Mouse (Mus musculus) forebrain, embryonic 13.5 days (tissue): Measurements from ENCODE around the gene Pin1rt1. TPM values are rescaled to one million over a fixed set of nuclear protein-coding genes. Genes with fewer than 3 reads are reported as not detected.

ENCODE experiments used
- ATAC-seq: fragments of 200-750 bp; cut with Nextera tagmentation; 2 replicates; pipeline ENCODE4 v1.8.0; 2017
- H3K27ac ChIP-seq: fragments of 300-500 bp; sonication (generic); 2 replicates; pipeline ENCODE4 v1.5.1; 2015; ENCODE audit warnings: inconsistent platforms, mild to moderate bottlenecking, moderate library complexity
- H3K27me3 ChIP-seq: fragments of 300-500 bp; sonication (generic); 2 replicates; pipeline ENCODE4 v1.6.1; 2015; ENCODE audit warnings: mild to moderate bottlenecking, inconsistent platforms
- H3K36me3 ChIP-seq: fragments of 300-500 bp; sonication (generic); 2 replicates; pipeline ENCODE4 v1.6.1; 2015; ENCODE audit warnings: mild to moderate bottlenecking, inconsistent platforms; ENCODE audit not compliant: poor library complexity, severe bottlenecking
- H3K4me1 ChIP-seq: fragments of 300-500 bp; sonication (generic); 2 replicates; pipeline ENCODE4 v1.6.1; 2015; ENCODE audit warnings: inconsistent platforms
- H3K4me2 ChIP-seq: fragments of 300-500 bp; sonication (generic); 2 replicates; pipeline ENCODE4 v1.6.1; 2015; ENCODE audit warnings: inconsistent platforms, mild to moderate bottlenecking, moderate library complexity
- H3K4me3 ChIP-seq: fragments of 300-500 bp; sonication (generic); 2 replicates; pipeline ENCODE4 v1.5.1; 2015; ENCODE audit warnings: mild to moderate bottlenecking, inconsistent platforms
- H3K9ac ChIP-seq: fragments of 300-500 bp; sonication (generic); 2 replicates; pipeline ENCODE4 v1.6.1; 2015; ENCODE audit warnings: mild to moderate bottlenecking, inconsistent platforms
- H3K9me3 ChIP-seq: fragments of 300-500 bp; sonication (generic); replicated peaks from 2 replicates; pipeline ENCODE4 v1.6.1; 2016; ENCODE audit warnings: inconsistent platforms
- WGBS: fragments of 180-500 bp; shearing (Covaris S2); methylation state at CpG from one replicate; pipeline ENCODE4 v1.1.7; 2015; 5-methylcytosine and 5-hydroxymethylcytosine counted together
- polyA plus RNA-seq: library from polyadenylated mRNA; unstranded; fragments of >200 nt; fragmentation: Nextera tagmentation; extraction: Ambion mirVana; gene quantifications from 2 replicates; pipeline ENCODE4 v1.2.1, GENCODE M21; 2015

Pin1rt1 gene
- polyA plus RNA-seq, 1 experiment from 2014 or later: not detected

DNA sequence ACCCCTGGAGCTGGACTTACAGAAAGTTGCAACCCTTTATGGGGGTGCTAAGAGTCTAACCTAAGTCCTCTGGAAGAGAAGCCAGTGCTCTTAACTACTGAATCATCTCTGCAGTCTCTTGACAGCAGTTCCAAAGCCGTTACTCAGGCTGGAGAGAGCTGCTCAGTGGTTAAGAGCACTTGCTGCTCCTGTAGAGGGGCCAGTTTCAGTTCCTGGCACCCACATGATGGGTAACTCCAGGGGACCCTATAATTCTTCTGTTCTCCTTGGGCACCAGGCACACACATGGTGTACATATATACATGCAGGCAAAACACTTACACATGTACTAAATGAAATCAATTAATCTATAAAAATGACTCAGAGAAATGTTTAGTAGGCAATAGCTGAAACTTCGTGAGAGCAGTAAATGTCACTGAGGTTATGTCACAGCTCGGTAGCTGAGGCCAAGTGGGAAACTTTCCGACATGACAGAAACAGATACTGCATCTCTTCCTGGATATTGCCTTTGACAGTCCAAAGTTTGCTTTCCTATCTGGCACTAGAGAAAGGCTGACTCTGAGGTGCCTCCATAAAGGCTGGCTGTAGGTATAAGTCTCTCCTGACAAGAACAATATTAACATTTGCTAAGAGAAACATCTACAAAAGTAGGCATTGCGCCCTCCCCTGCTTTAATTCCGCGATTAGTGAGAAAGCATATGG lies 24.2 kb upstream of the Pin1rt1 start:
- Histone ChIP-seq H3K4me2 (peak overlapping the region; percentile 98), H3K27ac (no peak overlapping the region), H3K9ac (no peak overlapping the region), H3K9me3 (no peaks in the 10 kb centered on the region), H3K4me1 (peaks cover 36% of the 10 kb centered on the region), H3K27me3 (peaks cover 28% of the 10 kb centered on the region; the same call in 1 of the 2 replicates), H3K4me3 (no peak overlapping the region), H3K36me3 (no peaks in the 10 kb centered on the region)
- WGBS: 51% methylated on average over 7 of the region's 7 CpGs
- ATAC-seq: no peak

DNA sequence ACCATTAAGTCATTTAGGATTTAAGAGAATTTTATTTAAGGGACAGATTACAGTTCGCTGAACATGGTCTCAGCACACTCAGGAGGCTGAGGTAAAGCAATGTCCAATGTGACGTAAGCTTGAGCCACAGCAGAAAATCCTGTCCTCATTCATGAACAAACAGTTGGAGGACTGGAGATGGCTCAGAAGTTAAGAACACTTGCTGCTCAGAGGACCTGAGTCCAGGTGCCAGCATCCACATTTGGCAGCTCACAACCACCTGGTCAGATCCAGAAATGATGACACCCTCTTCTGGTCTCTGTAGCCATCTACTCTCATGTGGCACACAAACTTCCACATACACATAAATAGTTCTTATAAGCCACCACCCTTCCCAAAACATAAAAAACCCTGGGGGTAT lies 23.5 kb upstream of the Pin1rt1 start:
- Histone ChIP-seq H3K4me3 (no peak overlapping the region), H3K36me3 (no peaks in the 10 kb centered on the region), H3K4me2 (no peak overlapping the region), H3K9me3 (no peaks in the 10 kb centered on the region), H3K4me1 (peaks cover 36% of the 10 kb centered on the region), H3K27ac (no peak overlapping the region), H3K27me3 (peaks cover 28% of the 10 kb centered on the region; the same call in 1 of the 2 replicates), H3K9ac (no peak overlapping the region)
- 94% methylated on average over 2 of the region's 2 CpGs for WGBS
- ATAC-seq: no peak

DNA sequence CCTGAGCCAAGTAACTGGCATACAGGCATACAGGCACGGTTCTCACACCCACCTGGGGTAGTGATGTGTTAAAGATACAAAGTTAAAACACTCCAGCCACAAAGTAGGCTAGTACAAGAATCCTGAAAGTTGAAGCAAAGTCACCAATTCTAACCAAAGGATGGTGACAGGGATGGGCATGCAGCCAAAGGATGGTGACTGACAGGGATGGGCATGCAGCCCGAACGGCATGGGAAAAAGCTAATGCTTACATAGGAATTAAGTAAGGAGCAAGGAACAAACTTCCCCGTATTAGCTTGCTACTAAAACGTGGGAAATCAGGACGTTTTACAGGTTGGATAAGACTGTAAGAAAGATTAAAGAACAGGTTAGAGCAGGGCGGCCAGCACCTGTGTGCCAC lies 20.1 kb upstream of the Pin1rt1 start:
- Histone ChIP-seq H3K27ac (no peak overlapping the region), H3K9ac (no peak overlapping the region), H3K4me2 (no peak overlapping the region), H3K27me3 (peaks cover 13% of the 10 kb centered on the region; the same call in 1 of the 2 replicates), H3K9me3 (no peaks in the 10 kb centered on the region), H3K36me3 (no peaks in the 10 kb centered on the region), H3K4me1 (peaks cover 23% of the 10 kb centered on the region), H3K4me3 (no peak overlapping the region)
- no peak for ATAC-seq
- 63% methylated on average over 7 of the region's 7 CpGs for WGBS

DNA sequence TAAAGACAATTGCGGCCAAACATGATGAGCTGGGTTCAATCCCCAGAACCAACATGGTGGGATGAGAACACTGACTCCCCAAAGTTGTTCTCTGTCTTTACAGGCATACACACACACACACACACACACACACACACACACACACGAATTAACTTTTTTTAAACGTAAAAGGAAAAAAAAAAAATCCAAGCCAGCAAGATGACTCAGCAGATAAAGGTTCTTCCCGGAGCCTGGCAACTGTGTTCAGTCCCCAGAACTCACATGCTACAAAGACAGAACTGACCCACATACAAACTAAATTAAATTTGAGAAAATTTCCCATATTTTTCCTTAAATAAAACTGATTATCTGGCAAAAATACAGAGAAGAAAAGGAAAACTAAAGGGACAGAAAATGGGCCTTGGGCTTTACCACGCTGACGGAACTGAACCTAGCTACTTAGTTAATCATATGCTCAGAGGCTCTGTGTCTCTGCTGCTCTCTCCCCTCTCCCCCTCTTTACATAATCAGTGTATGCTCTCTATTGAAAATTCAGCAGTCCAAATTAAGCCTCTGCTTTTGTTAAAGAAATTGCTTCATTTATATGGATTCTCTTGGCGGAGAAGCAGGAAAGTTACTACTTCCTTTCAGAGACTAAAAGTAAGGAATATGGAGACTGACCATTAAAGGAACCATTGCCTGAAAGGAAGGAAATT lies 16.5 kb upstream of the Pin1rt1 start:
- H3K9ac ChIP-seq: no peak overlapping the region
- no peak overlapping the region for H3K4me3 ChIP-seq
- no peak overlapping the region for H3K4me2 ChIP-seq
- H3K27ac ChIP-seq: no peak overlapping the region
- WGBS: 54% methylated on average over 7 of the region's 7 CpGs
- H3K4me1 ChIP-seq: peaks cover 12% of the 10 kb centered on the region
- H3K27me3 ChIP-seq: no peaks in the 10 kb centered on the region
- H3K9me3 ChIP-seq: no peaks in the 10 kb centered on the region
- no peaks in the 10 kb centered on the region for H3K36me3 ChIP-seq
- ATAC-seq: no peak

DNA sequence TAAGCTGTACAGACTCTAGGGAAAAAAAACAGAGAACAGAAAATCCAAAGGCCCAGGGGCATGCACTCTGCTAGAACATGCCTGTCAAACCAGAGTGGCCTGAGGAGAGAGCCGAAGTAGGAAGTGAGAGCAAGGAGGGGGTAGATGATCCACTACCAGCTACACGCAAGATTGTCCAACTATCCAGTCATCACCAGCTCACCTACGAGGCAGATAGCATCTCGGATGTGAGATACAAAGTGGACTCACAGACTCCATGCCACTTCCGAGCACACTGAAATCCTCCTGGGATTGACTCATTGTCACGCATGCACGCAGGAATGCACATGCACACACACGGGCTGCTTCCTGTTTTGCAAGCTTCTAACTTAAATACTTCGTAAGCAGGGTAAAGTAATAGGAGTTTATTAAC lies 15.9 kb upstream of the Pin1rt1 start:
- no peak overlapping the region for H3K27ac ChIP-seq
- H3K4me2 ChIP-seq: no peak overlapping the region
- no peaks in the 10 kb centered on the region for H3K9me3 ChIP-seq
- 89% methylated on average over 9 of the region's 9 CpGs for WGBS
- no peak overlapping the region for H3K9ac ChIP-seq
- H3K4me1 ChIP-seq: peaks cover 12% of the 10 kb centered on the region
- no peak overlapping the region for H3K4me3 ChIP-seq
- H3K27me3 ChIP-seq: no peaks in the 10 kb centered on the region
- ATAC-seq: no peak
- no peaks in the 10 kb centered on the region for H3K36me3 ChIP-seq

DNA sequence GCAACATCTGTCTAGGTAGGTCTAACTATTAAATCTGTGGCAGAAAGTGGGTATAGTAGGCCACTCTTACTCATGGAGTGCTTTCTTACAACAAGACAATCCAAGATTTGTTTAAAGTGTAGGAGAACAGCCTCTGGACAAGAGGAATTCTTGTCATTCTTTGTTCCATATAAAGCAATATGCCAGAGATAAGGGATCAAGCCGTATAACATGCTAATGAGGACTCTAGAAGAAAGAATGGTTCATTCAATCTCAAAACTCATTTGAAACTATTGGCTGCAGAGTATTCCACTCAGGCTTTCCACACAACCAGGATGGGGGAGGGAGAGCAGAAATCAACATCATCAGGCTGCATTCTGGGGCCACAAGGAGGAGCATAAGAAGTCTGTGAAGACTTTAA lies 11.2 kb upstream of the Pin1rt1 start:
- 48% methylated on average over 1 of the region's 1 CpGs for WGBS
- H3K9ac ChIP-seq: no peak overlapping the region
- no peak overlapping the region for H3K27ac ChIP-seq
- H3K27me3 ChIP-seq: no peaks in the 10 kb centered on the region
- no peaks in the 10 kb centered on the region for H3K36me3 ChIP-seq
- no peaks in the 10 kb centered on the region for H3K9me3 ChIP-seq
- ATAC-seq: no peak
- H3K4me1 ChIP-seq: no peaks in the 10 kb centered on the region
- H3K4me2 ChIP-seq: no peak overlapping the region
- H3K4me3 ChIP-seq: no peak overlapping the region

DNA sequence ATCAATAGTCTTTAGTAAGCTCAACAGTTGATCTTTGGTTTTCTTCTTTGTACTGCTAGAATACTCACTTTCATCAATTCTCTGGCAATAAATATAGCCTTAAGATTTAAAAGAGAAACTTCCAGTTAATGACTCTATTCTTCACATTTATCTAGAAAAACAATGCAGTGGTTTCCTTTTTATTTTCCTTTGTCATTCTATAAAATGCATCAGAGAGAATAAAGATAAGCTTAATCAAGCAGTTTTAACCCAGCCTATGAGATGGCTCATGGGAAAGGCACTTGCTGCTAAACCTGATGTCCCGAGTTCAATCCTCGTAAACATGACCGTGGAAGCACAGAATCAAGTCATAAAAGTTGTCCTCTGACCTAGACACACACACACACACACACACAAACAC lies 5.8 kb upstream of the Pin1rt1 start:
- H3K4me1 ChIP-seq: no peaks in the 10 kb centered on the region
- H3K4me3 ChIP-seq: no peak overlapping the region
- H3K9ac ChIP-seq: no peak overlapping the region
- no peaks in the 10 kb centered on the region for H3K36me3 ChIP-seq
- no peaks in the 10 kb centered on the region for H3K27me3 ChIP-seq
- ATAC-seq: no peak
- H3K27ac ChIP-seq: no peak overlapping the region
- no peaks in the 10 kb centered on the region for H3K9me3 ChIP-seq
- H3K4me2 ChIP-seq: no peak overlapping the region
- 80% methylated on average over 3 of the region's 3 CpGs for WGBS

DNA sequence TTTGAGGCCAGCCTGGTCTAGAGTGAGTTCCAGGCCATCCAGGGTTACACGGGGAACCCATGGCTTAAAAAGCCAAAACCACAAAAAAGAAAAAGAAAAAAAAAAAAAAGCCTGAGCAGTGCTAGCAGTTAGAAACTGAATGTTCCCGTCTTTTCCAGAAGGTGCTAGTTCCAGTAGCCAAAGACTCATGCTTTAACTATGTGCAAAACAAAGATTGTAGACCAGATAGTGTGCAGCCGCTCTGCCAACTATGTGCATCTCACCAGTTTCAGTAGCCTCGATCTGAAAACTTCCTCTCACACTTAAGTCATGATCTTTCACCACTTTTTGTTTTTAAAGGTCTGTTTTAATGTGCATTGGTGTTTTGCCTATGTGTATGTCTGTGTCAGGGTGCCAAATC lies 1.6 kb upstream of the Pin1rt1 start:
- no peak overlapping the region for H3K4me2 ChIP-seq
- H3K27ac ChIP-seq: no peak overlapping the region
- H3K4me1 ChIP-seq: peaks cover 7% of the 10 kb centered on the region; the same call in 1 of the 2 replicates
- no peak overlapping the region for H3K4me3 ChIP-seq
- ATAC-seq: no peak
- H3K9me3 ChIP-seq: no peaks in the 10 kb centered on the region
- WGBS: 86% methylated on average over 4 of the region's 4 CpGs
- no peaks in the 10 kb centered on the region for H3K36me3 ChIP-seq
- H3K9ac ChIP-seq: no peak overlapping the region
- no peaks in the 10 kb centered on the region for H3K27me3 ChIP-seq

DNA sequence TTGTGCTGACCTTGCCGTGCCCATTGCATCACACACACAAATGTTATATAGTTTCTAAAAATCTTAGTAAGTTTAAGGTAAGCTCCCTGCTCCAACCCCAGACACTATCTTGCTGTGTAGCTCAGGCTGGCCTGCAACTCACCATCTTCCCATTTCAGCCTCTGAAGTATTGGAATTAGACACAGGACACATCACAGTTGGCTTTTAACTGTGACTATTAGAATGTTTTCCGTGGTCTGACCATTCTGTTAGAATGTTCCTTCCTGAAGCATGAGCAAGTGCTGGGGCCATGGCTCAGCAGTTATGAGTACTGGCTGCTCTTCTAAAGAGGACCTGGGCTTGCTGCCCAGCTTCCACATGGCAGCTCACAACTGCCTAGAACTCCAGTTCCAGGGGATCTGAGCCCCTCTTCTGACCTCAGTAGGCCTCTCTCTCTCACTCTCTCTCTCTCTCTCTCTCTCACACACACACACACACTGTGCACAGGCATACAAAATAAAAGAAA lies 1.1 kb upstream of the Pin1rt1 start:
- no peaks in the 10 kb centered on the region for H3K9me3 ChIP-seq
- H3K9ac ChIP-seq: no peak overlapping the region
- H3K27ac ChIP-seq: no peak overlapping the region
- no peaks in the 10 kb centered on the region for H3K36me3 ChIP-seq
- no peak overlapping the region for H3K4me3 ChIP-seq
- H3K4me1 ChIP-seq: peaks cover 12% of the 10 kb centered on the region; the same call in 1 of the 2 replicates
- H3K27me3 ChIP-seq: no peaks in the 10 kb centered on the region
- WGBS: 92% methylated on average over 2 of the region's 2 CpGs
- no peak for ATAC-seq
- no peak overlapping the region for H3K4me2 ChIP-seq

DNA sequence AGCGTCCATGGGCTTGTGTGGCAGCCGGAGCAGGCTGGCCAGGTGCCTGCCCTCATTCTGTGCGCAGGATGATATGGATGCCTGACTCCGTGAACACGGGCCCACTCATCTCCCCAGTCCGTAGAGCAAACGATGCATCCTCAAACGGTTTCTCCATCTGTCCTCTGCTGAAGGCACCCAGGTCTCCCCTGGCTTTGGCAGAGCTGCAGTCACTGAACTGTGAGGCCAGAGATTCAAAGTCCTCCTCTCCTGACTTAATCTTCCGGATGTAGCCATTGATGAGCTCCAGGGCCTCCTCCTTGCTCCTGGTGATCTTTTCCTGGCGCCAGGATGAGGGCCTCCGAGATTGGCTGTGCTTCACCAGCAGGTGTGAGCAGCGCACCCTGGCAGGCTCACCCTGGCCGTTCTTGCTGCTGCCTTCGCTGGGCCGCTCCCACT lies 1.9 kb downstream of the Pin1rt1 start:
- WGBS: 39% methylated on average over 15 of the region's 15 CpGs
- no peak for ATAC-seq
- H3K27me3 ChIP-seq: no peaks in the 10 kb centered on the region
- peaks cover 28% of the 10 kb centered on the region for H3K4me1 ChIP-seq
- H3K4me2 ChIP-seq: 0 out of 2 replicates have a peak overlapping the region, but pooled peaks have one; percentile 4
- no peak overlapping the region for H3K4me3 ChIP-seq
- H3K9ac ChIP-seq: no peak overlapping the region
- no peak overlapping the region for H3K27ac ChIP-seq
- no peaks in the 10 kb centered on the region for H3K9me3 ChIP-seq
- no peaks in the 10 kb centered on the region for H3K36me3 ChIP-seq

DNA sequence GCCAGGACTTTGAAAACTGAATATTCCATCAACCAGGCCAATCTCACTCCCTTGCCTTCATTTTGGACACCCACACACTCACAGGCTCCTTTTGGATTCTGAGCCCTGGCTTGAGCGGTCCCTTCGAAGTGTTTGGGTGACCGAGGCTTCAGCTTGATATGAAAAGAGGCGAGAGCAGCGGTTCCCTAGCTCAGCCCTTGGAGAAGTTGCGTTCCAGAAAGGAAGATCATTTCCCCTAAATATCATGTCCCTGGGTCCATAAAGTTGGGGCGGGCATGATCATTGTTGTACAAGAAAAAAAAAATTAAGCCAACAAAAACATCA lies 3.7 kb downstream of the Pin1rt1 start:
- H3K9ac ChIP-seq: peak overlapping the region; percentile 83
- H3K27ac ChIP-seq: peak overlapping the region; percentile 91
- H3K36me3 ChIP-seq: peaks cover 5% of the 10 kb centered on the region; the same call in 1 of the 2 replicates
- H3K9me3 ChIP-seq: no peaks in the 10 kb centered on the region
- WGBS: 5% methylated on average over 7 of the region's 7 CpGs
- peak; percentile 41; the same call in 1 of the 2 replicates for ATAC-seq
- H3K4me1 ChIP-seq: peaks cover 28% of the 10 kb centered on the region
- no peaks in the 10 kb centered on the region for H3K27me3 ChIP-seq
- peak overlapping the region; percentile 70 for H3K4me2 ChIP-seq
- H3K4me3 ChIP-seq: peak overlapping the region; percentile 75
